Mouse (Mus musculus) neural tube, embryonic 14.5 days (tissue): ENCODE results near the gene Gm21767. TPM values are rescaled to one million over a fixed set of nuclear protein-coding genes. Genes with fewer than 3 reads are reported as not detected.
"Not testable (repeated sequence)": the region's sequence is repeated elsewhere in the genome, so short reads cannot be mapped to it uniquely, and the experiment has no call there.

Source experiments
- ATAC-seq: fragments of 200-750 bp; cut with Nextera tagmentation; 2 replicates; pipeline ENCODE4 v1.8.0; 2017; ENCODE audit warnings: low read depth, mild to moderate bottlenecking, moderate TSS enrichment, moderate library complexity
- H3K27ac ChIP-seq: fragments of 300-500 bp; sonication (generic); 2 replicates; pipeline ENCODE4 v1.5.1; 2014; ENCODE audit warnings: low read depth, mild to moderate bottlenecking, control low read depth, low read length, moderate library complexity, mixed read lengths
- H3K27me3 ChIP-seq: fragments of 300-500 bp; sonication (generic); 2 replicates; pipeline ENCODE4 v1.6.1; 2014; ENCODE audit warnings: low read length; ENCODE audit not compliant: control insufficient read depth, insufficient read depth
- H3K36me3 ChIP-seq: fragments of 300-500 bp; sonication (generic); 2 replicates; pipeline ENCODE4 v1.6.1; 2014; ENCODE audit warnings: low read length, mixed read lengths; ENCODE audit not compliant: control insufficient read depth, insufficient read depth
- H3K4me1 ChIP-seq: fragments of 300-500 bp; sonication (generic); 2 replicates; pipeline ENCODE4 v1.6.1; 2014; ENCODE audit warnings: low read length; ENCODE audit not compliant: control insufficient read depth, insufficient read depth
- H3K4me2 ChIP-seq: fragments of 300-500 bp; sonication (generic); 2 replicates; pipeline ENCODE4 v1.6.1; 2014; ENCODE audit warnings: mild to moderate bottlenecking, low read depth, low read length, control low read depth
- H3K4me3 ChIP-seq: fragments of 300-500 bp; sonication (generic); 2 replicates; pipeline ENCODE4 v1.5.1; 2014; ENCODE audit warnings: low read depth, low read length, control low read depth, mixed read lengths
- H3K9ac ChIP-seq: fragments of 300-500 bp; sonication (generic); replicated peaks from 2 replicates; pipeline ENCODE4 v1.6.1; 2014; ENCODE audit warnings: low read depth, mild to moderate bottlenecking, control low read depth, low read length, mixed read lengths
- H3K9me3 ChIP-seq: fragments of 300-500 bp; sonication (generic); 2 replicates; pipeline ENCODE4 v1.6.1; 2016; ENCODE audit warnings: low read length; ENCODE audit not compliant: control insufficient read depth
- WGBS: fragments of 180-500 bp; shearing (Covaris S2); extraction: QIAGEN DNeasy Blood & Tissue Kit; methylation state at CpG from one replicate; pipeline ENCODE4 v1.1.7; 2014; 5-methylcytosine and 5-hydroxymethylcytosine counted together
- polyA plus RNA-seq: library from polyadenylated mRNA; unstranded; fragments of >200 nt; fragmentation: Nextera tagmentation; extraction: Ambion mirVana; gene quantifications from 2 replicates; pipeline ENCODE4 v1.2.1, GENCODE M21; 2014

Gm21767 gene
- polyA plus RNA-seq, result not detected in 2 replicates

GRCm38 (mm10) chrY:13941438-13941837 is at the start of gene Gm21767:
TSS of gene Gm21767 (plus strand) at chrY:13941738.
- H3K4me3 ChIP-seq, H3K9me3 ChIP-seq, H3K27me3 ChIP-seq, H3K4me2 ChIP-seq, H3K9ac ChIP-seq, H3K27ac ChIP-seq, H3K4me1 ChIP-seq, ATAC-seq, H3K36me3 ChIP-seq: not testable (repeated sequence)
- WGBS, result no CpG with 5 or more reads among the region's 3 CpGs
